Mouse (Mus musculus) cerebellum, adult 18-20 months (tissue): ENCODE results near the gene Tes.

Source experiments
- DNase-seq, 2 experiments: peaks; one replicate each; pipeline ENCODE4 v3.0.0; 2021

The Tes gene

DNA sequence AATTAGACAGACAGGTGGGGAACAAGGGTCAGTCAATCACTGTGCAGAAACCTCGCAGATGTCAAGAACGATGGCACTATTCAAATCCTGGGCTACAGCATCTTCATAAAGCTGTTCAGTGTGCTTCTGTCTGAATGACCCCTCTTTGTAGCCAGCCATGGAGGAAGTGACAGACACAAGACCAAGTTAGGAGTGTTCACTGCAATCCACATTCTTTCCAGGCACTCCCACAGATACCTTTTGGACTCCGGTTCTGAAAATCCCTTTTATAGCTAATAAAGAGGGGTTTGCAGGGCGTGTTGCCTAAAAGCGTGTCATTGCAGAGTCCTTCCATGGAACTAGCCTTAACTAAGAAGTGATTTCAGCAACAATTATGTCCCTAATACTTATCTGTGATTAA, 14.9 kb downstream of the Tes start:
- DNase-seq: no peak

DNA sequence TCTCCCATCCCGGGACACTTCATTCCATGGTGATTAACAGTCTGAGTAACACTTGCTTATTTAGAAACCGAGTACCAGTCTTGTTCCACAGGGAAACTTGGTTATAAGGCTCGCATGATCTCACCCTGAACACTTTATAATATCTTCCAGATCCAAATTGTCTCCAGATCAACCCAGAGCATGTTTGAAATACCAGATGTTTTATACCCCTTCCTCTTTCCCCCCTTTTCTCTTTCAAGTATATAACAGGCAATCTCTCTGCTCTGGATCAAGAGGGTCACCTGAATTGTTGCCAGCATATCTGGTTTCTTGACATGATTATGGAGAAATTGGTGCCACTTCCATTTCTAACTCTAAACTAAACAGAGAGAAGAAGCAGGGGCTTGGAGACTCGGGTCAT, 17.3 kb downstream of the Tes start:
- DNase-seq: no peak

DNA sequence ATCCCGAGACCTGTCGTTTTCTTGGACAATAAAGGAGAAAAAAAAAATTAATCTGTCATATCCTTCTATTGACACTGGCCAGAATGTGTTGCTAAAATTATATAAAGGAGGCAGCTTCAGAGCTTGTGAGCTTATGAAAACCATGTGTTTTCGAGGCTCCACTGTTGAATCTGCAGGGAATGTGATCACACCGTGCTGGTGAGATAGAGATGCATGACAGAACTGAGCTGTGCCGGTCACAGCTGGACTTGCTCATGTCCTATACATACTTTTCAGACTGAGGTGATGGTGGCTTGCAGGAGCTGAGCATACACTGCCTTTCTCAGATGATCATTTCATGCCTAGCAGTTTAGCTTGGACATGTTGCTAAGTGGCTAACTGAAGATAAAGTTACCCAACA, 17.9 kb downstream of the Tes start:
- DNase-seq: no peak

DNA sequence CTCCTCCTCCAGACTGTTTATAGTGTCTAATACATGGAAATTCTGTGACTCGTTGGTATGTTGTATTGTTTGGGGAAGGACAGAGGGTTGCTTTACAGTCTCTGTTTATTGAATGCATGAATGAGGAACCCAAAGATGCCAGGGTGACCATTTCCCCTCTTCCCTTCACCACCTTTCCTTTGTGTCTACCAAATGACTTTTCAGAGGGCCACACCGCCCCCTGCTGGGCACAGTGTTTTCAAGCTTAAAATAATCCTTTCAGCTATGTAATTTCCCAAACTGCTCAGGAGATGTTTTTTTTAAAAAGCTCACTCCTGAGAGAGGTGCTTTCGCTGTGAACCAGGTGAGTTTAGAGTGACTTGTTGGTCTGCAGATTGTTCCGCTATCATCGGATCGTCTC, 22.5 kb downstream of the Tes start:
- DNase-seq: peak in 1 of 2 experiments; percentile 33

DNA sequence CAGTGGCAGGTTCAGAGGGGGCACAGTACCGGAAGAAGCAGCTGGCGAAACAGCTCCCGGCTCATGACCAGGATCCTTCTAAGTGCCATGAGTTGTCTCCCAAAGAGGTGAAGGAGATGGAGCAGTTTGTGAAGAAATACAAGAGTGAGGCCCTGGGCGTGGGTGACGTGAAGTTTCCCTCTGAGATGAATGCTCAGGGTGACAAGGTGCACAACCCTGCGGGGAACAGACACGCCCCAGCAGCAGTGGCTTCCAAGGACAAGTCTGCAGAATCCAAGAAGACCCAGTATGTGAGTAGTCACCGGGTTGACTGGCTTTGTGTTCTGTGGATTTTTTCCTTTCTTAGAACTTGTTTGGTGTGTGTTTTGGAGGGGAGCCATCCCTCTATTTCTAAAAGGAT, 32.4 kb downstream of the Tes start:
- DNase-seq: no peak

DNA sequence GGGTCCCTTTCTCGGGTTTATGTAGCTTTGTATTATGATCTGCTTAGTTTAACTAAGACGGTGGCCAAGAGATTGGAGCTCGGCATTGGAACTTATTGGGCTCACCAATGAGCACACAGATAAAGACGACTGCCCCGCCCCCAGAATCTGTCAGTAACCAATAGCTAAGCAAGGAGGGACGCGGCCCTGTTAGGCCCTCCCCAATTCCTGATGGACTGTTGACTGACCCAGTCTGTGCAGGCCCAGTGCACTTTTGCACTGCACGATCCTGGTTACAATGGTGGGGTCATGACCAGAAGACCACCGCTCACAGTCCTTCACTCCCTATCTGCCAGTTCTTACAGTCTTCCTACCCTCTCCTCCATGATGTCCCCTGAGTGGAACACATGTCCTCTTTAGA, 33.6 kb downstream of the Tes start:
- no peak for DNase-seq

DNA sequence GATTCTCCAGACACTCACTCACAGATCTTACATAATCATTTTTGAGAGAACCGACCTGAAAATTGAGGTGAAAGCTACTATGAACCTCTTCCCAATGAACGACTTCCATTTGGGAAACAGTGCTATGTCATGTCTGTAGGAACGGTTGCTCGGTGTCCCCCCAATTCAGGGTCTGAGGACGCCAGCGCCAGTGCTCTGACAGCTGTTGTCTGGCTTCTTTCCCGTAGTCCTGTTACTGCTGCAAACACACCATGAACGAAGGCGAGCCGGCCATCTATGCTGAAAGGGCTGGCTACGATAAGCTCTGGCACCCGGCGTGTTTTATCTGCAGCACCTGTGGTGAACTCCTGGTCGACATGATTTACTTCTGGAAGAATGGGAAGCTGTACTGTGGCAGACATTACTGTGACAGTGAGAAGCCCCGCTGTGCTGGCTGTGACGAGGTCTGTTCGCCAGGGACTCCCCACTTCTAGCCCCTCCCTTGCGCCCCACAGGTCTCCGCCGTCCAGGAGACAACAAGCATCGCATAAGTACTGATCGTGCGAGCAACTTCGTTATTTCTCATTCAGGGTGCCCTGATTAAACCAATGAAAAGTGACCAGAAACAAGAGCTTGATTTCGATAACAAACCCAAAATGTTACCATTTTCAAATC, 34.7 kb downstream of the Tes start:
- DNase-seq: no peak

DNA sequence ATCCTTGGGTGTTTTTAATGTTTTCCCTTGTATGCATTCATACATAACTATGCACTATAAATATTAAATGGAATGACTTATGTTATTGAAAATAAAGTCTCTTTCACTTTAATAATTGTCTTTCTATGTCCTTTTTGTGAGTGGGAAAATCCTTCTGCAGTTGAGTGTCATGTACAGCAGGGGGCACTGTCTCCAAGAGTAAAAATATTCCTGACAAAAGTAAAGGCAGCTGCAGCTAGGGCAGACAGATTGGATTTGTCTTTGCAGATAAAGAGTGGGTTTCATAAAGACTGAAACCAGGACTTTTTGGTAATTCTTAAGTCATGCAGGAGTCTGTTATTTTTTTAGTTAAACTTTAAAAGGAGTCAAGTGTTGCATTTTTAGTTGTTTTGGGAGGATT, 40.8 kb downstream of the Tes start:
- DNase-seq: peak; percentile 27 to 60

DNA sequence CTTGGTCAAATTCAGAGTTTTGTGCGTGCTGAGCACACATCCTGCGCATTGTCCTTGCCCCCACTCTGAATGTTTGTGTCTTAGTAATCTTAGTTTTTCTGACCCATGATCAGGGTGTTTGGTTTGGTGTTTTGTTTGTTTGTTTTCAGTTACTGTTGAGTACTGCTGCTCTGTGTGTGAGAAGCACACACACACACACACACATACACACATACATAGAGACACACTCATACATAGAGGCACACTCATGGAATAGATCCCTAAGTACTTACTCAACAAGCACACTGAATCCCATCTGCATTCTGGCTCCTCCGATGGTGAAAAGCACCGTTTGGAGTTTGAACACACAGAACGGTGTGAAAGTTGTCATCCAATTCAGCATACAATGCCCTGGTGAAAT, 41.5 kb downstream of the Tes start:
- no peak for DNase-seq

DNA sequence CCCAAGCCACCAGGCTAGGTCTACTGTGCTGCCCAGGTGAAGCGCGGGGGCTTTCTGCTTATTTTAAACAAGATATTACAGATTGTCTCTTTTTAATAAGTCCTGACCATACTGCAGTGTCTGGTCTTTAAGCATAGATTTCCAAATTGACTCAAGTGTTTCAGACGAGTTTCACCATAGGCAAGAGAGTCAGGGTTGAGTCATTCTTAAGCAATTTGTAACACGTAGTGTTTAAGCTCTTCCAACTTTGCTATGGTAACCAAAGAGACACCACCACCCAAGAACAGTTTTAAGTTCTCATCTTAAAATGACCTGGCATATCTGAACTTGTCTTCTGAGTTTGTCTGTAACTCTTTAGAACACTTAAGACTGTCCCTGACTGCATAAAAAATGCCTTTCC, 44.3 kb downstream of the Tes start:
- no peak for DNase-seq

DNA sequence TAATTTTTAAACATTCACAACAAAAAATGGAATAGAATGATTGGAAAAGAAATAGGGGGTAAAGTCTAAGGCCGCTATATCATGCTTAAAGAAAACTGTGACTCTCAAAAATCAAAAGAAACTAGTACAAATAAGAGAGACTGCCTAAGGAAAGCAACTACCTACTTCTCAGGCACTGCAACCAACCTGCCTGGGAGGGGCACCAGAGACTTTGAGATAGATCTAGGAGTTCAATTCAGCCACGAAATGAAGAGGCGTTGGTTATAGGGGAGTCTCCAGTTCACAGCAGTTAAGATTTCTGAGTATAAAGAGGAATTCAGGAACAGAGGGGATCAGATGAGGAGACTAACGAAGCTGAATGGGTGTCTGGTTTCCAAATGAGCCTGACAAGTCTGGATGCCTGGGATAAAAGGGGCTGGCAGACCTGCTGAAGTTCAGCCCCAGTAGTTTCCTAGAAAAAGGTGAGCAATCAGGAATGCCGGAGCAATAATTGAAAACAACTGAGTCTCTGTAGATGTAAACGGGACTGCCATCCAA, 45.7 kb downstream of the Tes start:
- DNase-seq: no peak

DNA sequence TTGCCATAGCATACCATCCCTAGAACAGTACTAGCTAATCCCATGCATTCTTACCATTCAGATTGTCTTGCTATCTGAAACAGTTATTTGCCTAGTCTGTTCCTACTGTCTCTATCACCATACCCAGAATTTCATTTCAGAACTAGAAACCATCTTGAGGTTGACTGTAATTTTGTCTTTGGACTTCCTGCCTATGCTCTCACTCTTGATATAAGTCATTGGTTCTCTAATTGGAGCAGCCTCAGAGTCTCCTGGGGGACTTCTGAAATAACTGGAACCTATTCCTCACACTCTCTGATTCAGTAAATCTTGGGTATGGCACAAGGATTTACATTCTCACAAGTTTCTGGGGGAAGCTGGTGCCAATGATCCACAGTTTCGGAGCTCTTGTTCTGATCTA, 47.1 kb downstream of the Tes start:
- no peak for DNase-seq

DNA sequence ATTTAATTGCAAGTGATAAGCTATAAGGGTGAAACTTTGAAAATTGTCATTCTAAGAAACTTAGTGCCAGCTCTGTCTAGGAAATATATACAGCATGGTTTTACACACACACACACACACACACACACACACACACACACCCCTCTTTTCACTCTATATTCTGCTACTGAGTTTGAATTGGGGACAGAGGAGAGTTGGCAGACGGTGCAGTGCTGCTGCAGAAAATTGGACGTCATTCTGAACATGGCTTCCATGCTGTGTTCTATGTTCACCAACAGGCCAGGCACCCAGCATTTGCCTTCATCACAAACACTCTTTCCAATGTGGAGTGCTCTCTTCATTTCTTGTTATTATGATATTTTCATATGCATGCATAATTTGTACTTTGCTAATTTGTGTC, 48.0 kb downstream of the Tes start:
- no peak for DNase-seq

DNA sequence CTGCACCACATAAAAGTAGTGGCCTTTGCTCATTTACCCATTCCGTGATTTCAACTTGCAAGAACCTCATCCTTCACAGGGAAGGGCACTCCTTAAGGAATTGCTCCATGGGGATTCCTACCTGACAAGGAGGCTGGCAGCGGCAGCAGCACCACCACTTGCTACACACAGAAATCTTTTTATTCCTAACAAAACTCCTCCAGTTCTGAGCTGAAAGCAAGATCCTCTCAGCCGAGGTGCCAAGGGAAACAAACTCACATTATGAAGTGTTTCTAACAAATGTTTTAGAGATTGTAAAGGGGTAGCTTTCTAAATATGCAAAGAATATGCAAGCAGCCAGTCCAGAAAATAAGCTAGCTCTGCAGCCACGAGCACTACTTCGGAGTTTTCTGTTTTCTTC, 49.6 kb downstream of the Tes start:
- DNase-seq: no peak

DNA sequence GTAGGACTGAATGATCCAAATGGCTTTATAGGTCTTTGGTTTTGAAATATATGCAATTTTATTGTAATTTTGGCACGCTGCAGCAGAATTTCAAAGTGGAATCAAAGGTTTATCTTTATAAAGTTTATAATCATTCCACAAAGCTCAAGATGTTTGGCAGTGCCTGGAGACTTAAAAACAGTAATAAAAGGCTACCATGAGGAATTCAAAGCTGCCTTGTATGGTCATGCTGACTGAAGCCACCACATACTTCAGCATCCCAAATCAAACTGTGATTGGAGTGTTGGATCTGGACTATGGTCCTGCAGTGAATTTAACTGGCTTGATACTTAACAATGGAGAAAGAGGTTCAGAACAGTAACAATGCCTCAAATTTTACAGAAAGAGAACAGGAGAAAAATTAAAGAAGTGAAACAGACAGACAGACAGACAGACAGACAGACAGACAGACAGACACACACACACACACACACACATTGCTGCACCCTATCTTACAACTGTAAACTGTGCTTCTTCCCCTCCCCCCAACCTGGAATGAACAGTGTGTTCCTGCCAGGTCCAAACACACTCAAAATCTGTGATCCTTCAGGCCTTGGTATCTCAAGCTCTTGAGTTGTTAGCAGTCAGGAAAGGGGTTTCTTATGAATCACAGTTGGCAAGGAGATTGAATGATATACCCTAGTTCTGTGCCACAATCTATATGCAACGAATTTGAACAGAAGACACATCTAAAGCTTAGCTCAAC, 50.3 kb downstream of the Tes start:
- DNase-seq: no peak

DNA sequence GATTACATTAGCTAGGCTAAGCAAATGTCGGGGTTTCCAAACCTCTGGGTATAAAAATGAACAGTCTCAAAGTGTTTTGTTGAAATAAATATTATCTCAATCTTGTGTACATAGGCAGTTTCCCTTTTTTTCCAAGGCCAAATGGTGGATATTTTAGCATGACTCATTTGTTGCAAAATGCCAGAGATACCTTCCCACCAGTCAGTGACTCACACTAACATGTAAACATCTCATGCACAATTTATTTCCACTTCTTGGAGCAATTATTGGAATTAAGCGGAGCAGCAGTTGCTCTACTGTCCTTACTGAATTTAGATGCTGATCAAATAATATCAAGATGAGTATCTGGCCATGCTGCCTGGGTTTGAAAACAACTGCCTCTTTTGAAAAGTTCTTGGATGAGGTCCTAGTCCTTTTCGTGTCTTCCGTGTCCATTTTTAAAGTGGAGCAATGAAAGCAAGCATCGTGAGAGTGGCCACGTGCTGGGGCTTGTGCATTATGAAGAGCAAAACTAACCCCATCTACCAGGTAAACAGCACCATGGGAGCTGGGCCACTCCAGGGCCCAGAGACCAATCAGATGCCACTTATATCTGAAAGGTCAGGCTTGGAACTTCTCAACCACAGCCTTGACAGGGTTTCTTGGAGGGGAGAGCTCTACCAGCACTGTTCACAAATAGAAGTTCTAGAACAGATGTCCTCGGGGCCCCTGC, 54.7 kb downstream of the Tes start:
- no peak for DNase-seq

DNA sequence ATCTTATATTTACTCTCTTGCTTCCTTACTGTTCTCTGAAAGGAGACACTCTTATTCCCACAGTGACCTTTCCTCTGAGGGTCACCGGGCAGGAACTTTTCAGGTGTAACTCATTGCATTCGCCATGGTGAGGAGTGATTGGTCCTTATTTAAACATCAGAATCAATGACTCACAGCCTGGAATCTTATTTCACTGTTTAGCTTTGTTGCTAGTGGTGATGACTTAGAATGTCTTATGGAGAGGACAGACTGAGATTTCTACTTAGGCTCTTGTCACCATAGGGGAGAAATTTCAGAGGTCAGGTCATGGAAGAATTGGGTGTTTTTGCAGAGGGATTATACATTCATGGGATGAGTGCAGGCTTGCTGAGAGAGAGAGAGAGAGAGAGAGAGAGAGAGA, 75.1 kb downstream of the Tes start:
- DNase-seq: no peak

DNA sequence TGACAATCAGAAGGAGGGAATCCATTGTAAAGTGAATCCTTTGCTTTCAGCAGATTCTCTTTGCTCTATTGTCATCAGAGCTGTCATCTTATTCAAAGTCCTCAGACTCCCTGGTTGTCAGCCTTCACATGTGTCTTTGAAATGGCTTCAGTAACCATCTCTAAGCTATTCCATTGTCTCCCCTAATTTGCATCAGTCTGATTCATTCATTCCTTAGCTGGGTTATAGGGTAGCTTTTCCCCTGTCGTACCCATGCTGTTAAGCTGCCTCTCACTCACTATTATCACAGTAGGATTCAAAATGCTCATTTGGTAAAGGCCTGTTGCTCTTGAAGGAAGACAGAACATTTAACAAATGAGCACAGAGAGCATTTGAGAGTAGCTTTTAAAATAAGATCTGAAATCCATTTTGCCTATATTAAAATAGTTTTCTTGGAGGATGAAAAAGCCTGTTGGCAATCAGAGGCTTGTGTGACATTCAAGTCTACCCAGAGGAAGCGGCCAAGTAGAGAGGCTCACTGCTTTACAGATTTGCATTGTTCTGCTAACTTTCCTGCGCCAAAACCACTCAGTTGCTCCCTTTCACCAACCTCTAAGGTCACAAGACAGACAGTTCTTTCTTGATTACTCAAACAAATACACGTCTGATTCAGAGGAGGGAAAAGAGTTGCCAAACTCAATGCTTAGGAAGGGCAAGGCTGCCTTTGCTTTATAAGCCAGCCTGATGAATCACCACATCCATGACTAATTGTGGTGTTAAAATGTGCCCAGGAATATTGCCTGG, 77.8 kb downstream of the Tes start:
- no peak for DNase-seq

DNA sequence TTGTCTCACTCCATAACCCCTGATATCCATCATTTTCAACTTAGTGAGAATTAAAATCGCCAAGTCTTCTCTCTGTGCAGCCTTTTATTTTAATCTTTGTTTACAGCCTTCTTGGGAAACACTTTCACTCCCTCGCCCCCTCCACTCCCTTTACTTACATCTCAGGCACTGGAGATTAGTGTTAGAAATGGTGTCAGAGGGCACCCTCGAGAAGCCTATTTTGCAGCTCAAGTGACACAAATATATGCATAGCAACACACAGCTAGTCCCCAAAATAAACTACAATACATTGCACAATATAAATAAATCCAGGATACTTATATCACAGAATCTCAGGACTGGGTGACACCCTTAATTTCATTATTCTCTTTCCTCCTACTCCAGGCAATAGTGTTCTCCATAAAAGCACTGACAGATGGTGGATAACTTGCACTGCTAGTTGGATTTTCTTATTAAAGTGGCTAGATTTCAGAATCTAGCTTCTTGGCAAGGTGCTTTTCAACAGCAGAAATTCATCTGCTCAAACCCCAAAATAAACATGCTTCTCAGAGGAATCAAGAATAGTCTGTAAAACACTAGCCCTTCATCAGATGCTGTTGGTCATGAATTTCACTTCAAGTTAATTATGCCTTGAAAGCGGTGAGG, 86.2 kb downstream of the Tes start:
- no peak for DNase-seq

DNA sequence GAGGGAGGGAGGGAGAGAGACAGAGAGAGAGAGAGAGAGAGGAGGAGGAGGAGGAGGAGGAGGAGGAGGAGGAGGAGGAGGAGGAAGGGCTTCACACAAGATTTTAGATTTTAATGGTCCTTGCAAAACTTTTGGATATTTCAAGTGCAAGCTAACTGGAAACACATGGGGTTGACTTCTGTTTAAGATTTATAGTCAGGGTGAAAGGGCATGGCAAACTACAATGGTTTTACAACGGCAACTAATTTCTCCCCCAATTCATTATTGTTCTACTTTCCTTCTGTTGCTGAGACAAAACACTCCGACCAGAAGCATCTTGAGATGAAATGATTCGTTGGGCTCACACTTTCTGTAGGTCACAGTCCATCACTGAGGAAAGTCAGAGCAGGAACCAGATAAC, 87.6 kb downstream of the Tes start:
- no peak for DNase-seq
